Mouse (Mus musculus): Measurements from ENCODE around the gene Gm29866.
"Not testable (repeated sequence)": the region's sequence is repeated elsewhere in the genome, so short reads cannot be mapped to it uniquely, and the experiment has no call there.

The Gm29866 gene

DNA sequence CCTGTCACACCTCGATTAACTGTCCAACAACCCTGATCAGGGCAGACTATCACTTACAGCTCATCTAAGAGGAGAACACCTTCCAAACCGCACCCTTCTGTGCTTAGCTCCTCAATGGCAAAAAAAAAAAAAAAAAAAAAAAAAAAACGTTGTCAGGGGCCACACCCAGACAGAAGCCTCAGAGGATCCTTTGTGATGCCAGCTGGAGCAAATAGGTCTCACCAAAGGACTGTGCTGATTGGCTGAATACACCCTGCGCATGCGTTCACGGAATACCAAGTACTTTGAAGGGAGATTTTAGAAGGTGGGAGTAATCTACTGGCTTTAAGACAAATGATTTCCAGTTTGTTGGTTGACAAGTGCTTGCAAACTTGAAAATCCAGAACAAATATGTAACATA, at the start of gene Gm29866:
TSS of gene Gm29866 (minus strand) at position 101 of the 400 bp plus-strand sequence.
- DNase-seq (ENCODE audit: low read depth, low spot score), result not testable (repeated sequence)
